Mouse (Mus musculus) liver, embryonic 12.5 days (tissue): ENCODE measurements around the gene Dcaf7. TPM values are rescaled to one million over a fixed set of nuclear protein-coding genes. Genes with fewer than 3 reads are reported as not detected.

ENCODE experiments used
- ATAC-seq: fragments of 200-750 bp; cut with Nextera tagmentation; 2 replicates; pipeline ENCODE4 v1.8.0; 2017; ENCODE audit warnings: moderate number of reproducible peaks, mild to moderate bottlenecking, moderate library complexity
- H3K27ac ChIP-seq: fragments of 300-500 bp; sonication (generic); 2 replicates; pipeline ENCODE4 v1.5.1; 2016; ENCODE audit warnings: mild to moderate bottlenecking
- H3K27me3 ChIP-seq: fragments of 300-500 bp; sonication (generic); replicated peaks from 2 replicates; pipeline ENCODE4 v1.6.1; 2016; ENCODE audit warnings: mild to moderate bottlenecking, moderate library complexity
- H3K36me3 ChIP-seq: fragments of 300-500 bp; sonication (generic); 2 replicates; pipeline ENCODE4 v1.6.1; 2016; ENCODE audit warnings: mild to moderate bottlenecking, moderate library complexity
- H3K4me1 ChIP-seq: fragments of 300-500 bp; sonication (generic); 2 replicates; pipeline ENCODE4 v1.6.1; 2016
- H3K4me2 ChIP-seq: fragments of 300-500 bp; sonication (generic); 2 replicates; pipeline ENCODE4 v1.6.1; 2016; ENCODE audit warnings: mild to moderate bottlenecking, moderate library complexity
- H3K4me3 ChIP-seq: fragments of 300-500 bp; sonication (generic); 2 replicates; pipeline ENCODE4 v1.5.1; 2016; ENCODE audit warnings: mild to moderate bottlenecking, moderate library complexity
- H3K9ac ChIP-seq: fragments of 300-500 bp; sonication (generic); 2 replicates; pipeline ENCODE4 v1.6.1; 2016; ENCODE audit warnings: mild to moderate bottlenecking, moderate library complexity
- H3K9me3 ChIP-seq: fragments of 300-500 bp; sonication (generic); replicated peaks from 2 replicates; pipeline ENCODE4 v1.6.1; 2016; ENCODE audit warnings: mild to moderate bottlenecking, moderate library complexity
- WGBS: fragments of 180-500 bp; shearing (Covaris S2); methylation state at CpG from one replicate; pipeline ENCODE4 v1.1.7; 2016; ENCODE audit not compliant: insufficient replicate concordance; 5-methylcytosine and 5-hydroxymethylcytosine counted together
- polyA plus RNA-seq: library from polyadenylated mRNA; unstranded; fragments of >200 nt; fragmentation: Nextera tagmentation; extraction: Ambion mirVana; gene quantifications from 2 replicates; pipeline ENCODE4 v1.2.1, GENCODE M21; 2016

Dcaf7 gene
- polyA plus RNA-seq, 1 experiment from 2014 or later: 41.5 TPM

DNA sequence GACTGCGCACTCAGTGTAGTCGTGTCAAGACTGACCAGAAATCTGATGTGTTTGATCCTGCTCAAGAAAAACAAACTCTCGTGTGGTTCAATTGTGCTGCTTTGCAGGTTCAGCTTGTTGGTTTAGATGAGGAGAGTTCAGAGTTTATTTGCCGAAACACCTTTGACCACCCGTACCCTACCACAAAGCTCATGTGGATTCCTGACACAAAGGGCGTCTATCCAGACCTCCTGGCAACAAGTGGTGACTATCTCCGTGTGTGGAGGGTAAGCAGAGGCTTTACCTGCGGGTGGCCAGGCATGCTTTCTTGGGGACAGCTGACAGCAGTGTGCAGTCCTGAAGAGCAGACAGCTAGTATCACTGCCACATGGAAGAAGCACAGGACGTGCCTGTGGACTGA, 9.9 kb downstream of the Dcaf7 start:
- no peak overlapping the region for H3K4me3 ChIP-seq
- no peaks in the 10 kb centered on the region for H3K27me3 ChIP-seq
- no peaks in the 10 kb centered on the region for H3K9me3 ChIP-seq
- no peak overlapping the region for H3K9ac ChIP-seq
- peaks cover 34% of the 10 kb centered on the region for H3K4me1 ChIP-seq
- WGBS: 81% methylated on average over 9 of the region's 9 CpGs
- no peak for ATAC-seq
- H3K27ac ChIP-seq: no peak overlapping the region
- peaks cover 53% of the 10 kb centered on the region for H3K36me3 ChIP-seq
- no peak overlapping the region for H3K4me2 ChIP-seq

- WGBS: 88% methylated on average over 2 of the region's 2 CpGs
- Histone ChIP-seq H3K36me3 (peaks cover 97% of the 10 kb centered on the region), H3K9ac (no peak overlapping the region), H3K27ac (no peak overlapping the region), H3K27me3 (no peaks in the 10 kb centered on the region), H3K9me3 (no peaks in the 10 kb centered on the region), H3K4me3 (no peak overlapping the region), H3K4me1 (peaks cover 55% of the 10 kb centered on the region), H3K4me2 (no peak overlapping the region)
- no peak for ATAC-seq
These were observed 17.2 kb downstream of the Dcaf7 start for GRCm38 (mm10) chr11:106053921-106054320.

DNA sequence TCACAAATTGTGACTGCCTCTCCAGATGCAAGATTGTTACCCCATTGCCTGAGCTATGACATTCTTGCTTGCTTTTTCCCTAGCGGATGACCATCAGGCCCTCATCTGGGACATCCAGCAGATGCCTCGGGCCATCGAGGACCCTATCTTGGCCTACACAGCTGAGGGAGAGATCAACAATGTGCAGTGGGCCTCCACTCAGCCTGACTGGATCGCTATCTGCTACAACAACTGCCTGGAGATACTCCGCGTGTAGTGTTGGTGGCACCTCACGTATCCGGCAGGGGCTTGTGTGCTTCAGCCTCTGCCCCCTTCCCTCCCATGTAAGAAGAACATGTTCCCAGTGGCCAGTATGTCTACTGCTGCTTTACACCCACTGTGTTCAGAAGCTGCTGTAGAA, 17.9 kb downstream of the Dcaf7 start:
- 52% methylated on average over 8 of the region's 8 CpGs for WGBS
- Histone ChIP-seq H3K27ac (peak overlapping the region; percentile 85), H3K9me3 (no peaks in the 10 kb centered on the region), H3K4me1 (peaks cover 55% of the 10 kb centered on the region), H3K27me3 (no peaks in the 10 kb centered on the region), H3K9ac (no peak overlapping the region), H3K4me3 (no peak overlapping the region), H3K4me2 (peak overlapping the region; percentile 32; the same call in 1 of the 2 replicates), H3K36me3 (peaks cover 97% of the 10 kb centered on the region)
- peak; percentile 67 for ATAC-seq

GRCm38 (mm10) chr11:106055341-106055740, 18.7 kb downstream of the Dcaf7 start:
- Histone ChIP-seq H3K9me3 (no peaks in the 10 kb centered on the region), H3K27me3 (no peaks in the 10 kb centered on the region), H3K9ac (peak overlapping the region; percentile 45; the same call in 1 of the 2 replicates), H3K27ac (peak overlapping the region; percentile 85), H3K4me1 (peaks cover 55% of the 10 kb centered on the region), H3K36me3 (peaks cover 96% of the 10 kb centered on the region), H3K4me2 (peak overlapping the region; percentile 32), H3K4me3 (no peak overlapping the region)
- ATAC-seq: peak; percentile 19; the same call in 1 of the 2 replicates
- WGBS: 40% methylated on average over 6 of the region's 6 CpGs

GRCm38 (mm10) chr11:106056819-106057491, 20.3 kb downstream of the Dcaf7 start:
- H3K4me3 ChIP-seq: no peak overlapping the region; the same call in 1 of the 2 replicates
- peak overlapping the region; percentile 59 for H3K4me2 ChIP-seq
- H3K9me3 ChIP-seq: no peaks in the 10 kb centered on the region
- ATAC-seq: peak; percentile 91
- H3K27me3 ChIP-seq: no peaks in the 10 kb centered on the region
- H3K36me3 ChIP-seq: peaks cover 80% of the 10 kb centered on the region
- peak overlapping the region; percentile 45; the same call in 1 of the 2 replicates for H3K9ac ChIP-seq
- H3K27ac ChIP-seq: peak overlapping the region; percentile 85
- WGBS: 29% methylated on average over 8 of the region's 8 CpGs
- H3K4me1 ChIP-seq: peaks cover 55% of the 10 kb centered on the region

GRCm38 (mm10) chr11:106058020-106058419, 21.3 kb downstream of the Dcaf7 start:
- peak overlapping the region; percentile 85; the same call in 1 of the 2 replicates for H3K27ac ChIP-seq
- no peaks in the 10 kb centered on the region for H3K9me3 ChIP-seq
- peaks cover 55% of the 10 kb centered on the region for H3K4me1 ChIP-seq
- 74% methylated on average over 8 of the region's 8 CpGs for WGBS
- H3K4me2 ChIP-seq: no peak overlapping the region
- ATAC-seq: no peak
- peaks cover 69% of the 10 kb centered on the region for H3K36me3 ChIP-seq
- H3K4me3 ChIP-seq: no peak overlapping the region
- no peaks in the 10 kb centered on the region for H3K27me3 ChIP-seq
- H3K9ac ChIP-seq: no peak overlapping the region

DNA sequence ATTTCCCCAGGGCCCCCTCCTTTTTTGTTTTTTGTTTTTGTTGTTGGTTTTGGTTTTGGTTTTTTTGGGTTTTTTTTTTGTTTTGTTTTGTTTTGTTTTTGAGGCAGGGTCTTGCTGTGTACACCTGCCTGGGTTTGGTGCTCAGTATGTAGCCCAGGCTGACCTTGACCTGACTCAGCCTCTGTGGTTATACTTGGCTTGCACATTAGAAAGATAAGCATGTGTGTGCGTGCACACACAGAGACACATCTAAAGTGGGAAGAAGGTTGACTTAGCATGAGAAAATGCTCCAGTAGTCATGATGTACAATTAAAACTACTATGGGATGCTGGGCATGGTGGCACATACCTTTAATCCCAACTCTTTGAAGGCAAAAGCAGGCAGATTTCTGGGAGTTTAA, 23.9 kb downstream of the Dcaf7 start:
- H3K4me1 ChIP-seq: peaks cover 38% of the 10 kb centered on the region
- H3K27me3 ChIP-seq: no peaks in the 10 kb centered on the region
- no peak overlapping the region for H3K9ac ChIP-seq
- H3K4me3 ChIP-seq: no peak overlapping the region
- no peak overlapping the region for H3K4me2 ChIP-seq
- ATAC-seq: no peak
- H3K27ac ChIP-seq: no peak overlapping the region
- WGBS: 32% methylated on average over 1 of the region's 1 CpGs
- H3K36me3 ChIP-seq: peaks cover 44% of the 10 kb centered on the region
- no peaks in the 10 kb centered on the region for H3K9me3 ChIP-seq

GRCm38 (mm10) chr11:106061311-106061710, 24.6 kb downstream of the Dcaf7 start:
- Histone ChIP-seq H3K4me3 (no peak overlapping the region), H3K4me2 (no peak overlapping the region), H3K36me3 (peaks cover 36% of the 10 kb centered on the region), H3K4me1 (peaks cover 30% of the 10 kb centered on the region), H3K9ac (no peak overlapping the region), H3K27ac (no peak overlapping the region), H3K27me3 (no peaks in the 10 kb centered on the region), H3K9me3 (no peaks in the 10 kb centered on the region)
- 69% methylated on average over 1 of the region's 1 CpGs for WGBS
- ATAC-seq: no peak

- H3K9ac ChIP-seq: no peak overlapping the region
- H3K4me2 ChIP-seq: no peak overlapping the region
- peaks cover 26% of the 10 kb centered on the region for H3K4me1 ChIP-seq
- H3K27me3 ChIP-seq: no peaks in the 10 kb centered on the region
- H3K36me3 ChIP-seq: peaks cover 15% of the 10 kb centered on the region
- WGBS: 83% methylated on average over 5 of the region's 5 CpGs
- H3K4me3 ChIP-seq: no peak overlapping the region
- ATAC-seq: no peak
- H3K27ac ChIP-seq: no peak overlapping the region
- H3K9me3 ChIP-seq: no peaks in the 10 kb centered on the region
These were observed 27.1 kb downstream of the Dcaf7 start for GRCm38 (mm10) chr11:106063756-106064155.

DNA sequence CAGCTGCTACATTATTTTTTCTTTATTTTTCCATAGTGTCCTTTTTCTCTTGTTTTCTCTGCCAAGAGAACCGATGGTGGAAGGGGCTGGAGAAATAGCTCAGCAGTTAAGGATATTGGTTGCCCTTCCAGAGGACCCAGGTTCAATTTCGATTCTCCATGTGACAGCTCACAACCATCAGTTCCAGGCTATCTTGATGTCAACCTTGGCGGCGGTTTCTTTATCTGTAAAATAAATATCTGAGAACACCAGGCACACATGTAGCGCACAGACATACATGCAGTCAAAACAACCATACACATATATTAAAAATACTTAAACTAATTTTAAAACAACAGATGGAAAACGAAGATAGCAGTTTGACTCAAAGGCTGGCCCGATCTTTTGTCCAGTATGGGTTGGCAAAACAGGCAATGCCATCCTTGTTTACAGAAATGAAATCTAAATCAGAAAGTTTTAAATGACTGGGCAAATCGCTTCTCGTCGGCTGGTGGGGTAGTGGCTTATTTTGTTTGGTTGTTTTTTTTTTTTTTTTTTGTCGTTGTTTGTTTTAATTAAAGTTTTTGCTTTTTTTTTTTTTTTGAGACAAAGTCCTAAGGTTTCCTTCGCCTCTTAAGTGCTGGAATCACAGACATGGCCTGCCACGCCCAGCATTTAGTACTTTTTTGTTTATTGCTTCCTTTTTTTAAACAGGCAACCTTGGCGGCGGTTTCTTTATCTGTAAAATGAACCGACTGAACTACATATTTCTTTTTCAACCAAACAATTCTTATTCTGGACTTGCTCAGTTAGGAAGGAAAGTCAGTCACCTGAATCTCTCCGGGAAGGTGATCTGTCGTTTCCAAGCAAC, 28.6 kb downstream of the Dcaf7 start:
- Histone ChIP-seq H3K27ac (peak overlapping the region; percentile 80), H3K4me1 (peaks cover 26% of the 10 kb centered on the region)

DNA sequence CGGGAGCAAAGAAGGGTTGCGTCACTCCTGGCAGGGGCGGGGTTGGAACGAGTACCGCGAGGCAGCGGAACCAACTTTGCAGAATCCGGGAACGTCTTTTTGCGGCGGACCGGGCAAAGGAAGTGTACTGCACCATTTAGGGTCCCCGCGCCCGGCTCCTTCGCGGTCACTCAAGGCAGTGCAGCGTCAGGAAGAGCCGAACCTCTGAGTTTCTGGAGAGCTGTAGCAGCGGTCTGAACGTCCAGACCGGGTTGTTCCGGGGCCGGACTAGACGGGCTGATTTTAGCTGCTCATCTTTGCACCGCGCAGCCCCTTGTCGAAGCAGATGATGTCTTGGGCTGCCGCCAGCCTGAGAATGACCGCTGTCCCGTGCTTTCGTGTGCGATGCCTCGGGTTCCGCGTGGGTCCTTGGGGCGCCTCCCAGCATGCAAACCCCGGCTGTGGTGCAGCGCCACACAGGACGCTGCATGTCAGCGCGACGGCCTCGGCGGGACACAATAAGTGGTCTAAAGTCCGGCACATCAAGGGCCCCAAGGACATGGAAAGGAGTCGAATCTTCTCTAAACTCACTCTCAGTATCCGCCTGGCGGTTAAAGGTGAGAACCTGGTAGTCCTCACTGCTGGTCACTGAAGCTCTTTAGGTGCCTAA, 29.4 kb downstream of the Dcaf7 start, which contains the start of gene Taco1:
Taco1 (plus strand) TSS at position 139 of the 649 bp plus-strand sequence.
- ATAC-seq: peak; percentile 97
- peaks cover 26% of the 10 kb centered on the region for H3K4me1 ChIP-seq
- no peaks in the 10 kb centered on the region for H3K9me3 ChIP-seq
- H3K4me3 ChIP-seq: peak within 1 kb of the TSS; percentile 79
- under 1% methylated on average over 49 of the region's 49 CpGs for WGBS
- no peaks in the 10 kb centered on the region for H3K27me3 ChIP-seq
- H3K9ac ChIP-seq: peak within 1 kb of the TSS; percentile 87
- peak within 1 kb of the TSS; percentile 79 for H3K4me2 ChIP-seq
- peaks cover 13% of the 10 kb centered on the region for H3K36me3 ChIP-seq
- peak within 1 kb of the TSS; percentile 80 for H3K27ac ChIP-seq

More for the DNA sequence above, 28.6 kb downstream of the Dcaf7 start:
- peak overlapping the region; percentile 79 for H3K4me2 ChIP-seq
- H3K9ac ChIP-seq: peak overlapping the region; percentile 87; the same call in 1 of the 2 replicates
- WGBS: 24% methylated on average over 18 of the region's 18 CpGs
- H3K27me3 ChIP-seq: no peaks in the 10 kb centered on the region
- ATAC-seq: 0 out of 2 replicates have a peak, but pooled peaks have one; percentile 5
- peaks cover 6% of the 10 kb centered on the region; the same call in 1 of the 2 replicates for H3K36me3 ChIP-seq
- H3K4me3 ChIP-seq: peak overlapping the region; percentile 79
- no peaks in the 10 kb centered on the region for H3K9me3 ChIP-seq
